Mouse (Mus musculus): Measurements from ENCODE around the gene Lmf2.

GRCm38 (mm10) chr15:89354455-89354854, 1.0 kb downstream of the Lmf2 start:
- TF ChIP-seq CTCF (conservative IDR thresholded peaks at IDR 0.05; ENCODE audit: insufficient read depth, insufficient read length, low read depth, low read length), result no peak
- TF ChIP-seq POLR2A (IDR thresholded peaks at IDR 0.05; ENCODE audit: low read depth, low read length), result no peak

Data from kidney, adult 2 months (tissue).